Mouse (Mus musculus) cerebellum, postnatal 36 days (tissue): ENCODE measurements around the gene Adra2c.

Experiments
- DNase-seq, 2 experiments: peaks; one replicate each; pipeline ENCODE4 v3.0.0; 2021 to 2022; ENCODE audit warnings: mixed read lengths in 2 of 2

The Adra2c gene

GRCm38 (mm10) chr5:35311738-35312250, 33.7 kb downstream of the Adra2c start:
- DNase-seq, result peak; percentile 30 to 48

- DNase-seq, result peak; percentile 36 to 40
Observed at GRCm38 (mm10) chr5:35313231-35313821, 35.2 kb downstream of the Adra2c start.

GRCm38 (mm10) chr5:35313826-35314586, 35.9 kb downstream of the Adra2c start:
- DNase-seq, result peak; percentile 45 to 46

- DNase-seq, result no peak
Observed at GRCm38 (mm10) chr5:35314629-35315028, 36.5 kb downstream of the Adra2c start.

- no peak for DNase-seq
Observed at GRCm38 (mm10) chr5:35315204-35315603, 37.1 kb downstream of the Adra2c start.

GRCm38 (mm10) chr5:35320650-35321049, 42.5 kb downstream of the Adra2c start:
- peak; percentile 87 to 89 for DNase-seq

- DNase-seq, result peak in 1 of 2 experiments; percentile 0
Observed at GRCm38 (mm10) chr5:35330822-35331221, 52.7 kb downstream of the Adra2c start.
